Mouse (Mus musculus) adrenal gland, adult (tissue): ENCODE results near the gene Olfr263.
A peak's percentile ranks its signal among the peaks of the same experiment; 100 is the strongest.

Experiments used
- DNase-seq, 2 experiments: peaks; one replicate each; pipeline ENCODE4 v3.0.0; 2022 to 2023; ENCODE audit warnings: low spot score in 1 of 2; ENCODE audit not compliant: inconsistent age in 2 of 2

The Olfr263 gene

GRCm38 (mm10) chr13:21169657-21170430 lies 40.4 kb downstream of the Olfr263 start:
- DNase-seq = peak; percentile 81 to 94

GRCm38 (mm10) chr13:21170431-21171155 lies 41.2 kb downstream of the Olfr263 start:
- peak in 1 of 2 experiments; percentile 29 for DNase-seq

GRCm38 (mm10) chr13:21171156-21171530 lies 41.7 kb downstream of the Olfr263 start:
- peak in 1 of 2 experiments; percentile 51 for DNase-seq

- DNase-seq = peak; percentile 32 to 69
Observed at GRCm38 (mm10) chr13:21171600-21172150, 42.2 kb downstream of the Olfr263 start.

- DNase-seq = peak; percentile 71 to 94
Observed at GRCm38 (mm10) chr13:21172241-21173027, 43.0 kb downstream of the Olfr263 start.

GRCm38 (mm10) chr13:21173072-21173471 lies 43.6 kb downstream of the Olfr263 start:
- DNase-seq = peak; percentile 89 to 95

- no peak for DNase-seq
Observed at GRCm38 (mm10) chr13:21176733-21177132, 47.3 kb downstream of the Olfr263 start.

- no peak for DNase-seq
Observed at GRCm38 (mm10) chr13:21177657-21178056, 48.2 kb downstream of the Olfr263 start.

- DNase-seq = no peak
Observed at GRCm38 (mm10) chr13:21178364-21178763, 48.9 kb downstream of the Olfr263 start.

GRCm38 (mm10) chr13:21179367-21179723 lies 49.9 kb downstream of the Olfr263 start, which contains the start of gene Trim27:
Gene Trim27 (plus strand): TSS chr13:21179445.
- DNase-seq = no peak

GRCm38 (mm10) chr13:21179724-21180550 lies 50.5 kb downstream of the Olfr263 start:
- peak; percentile 92 to 99 for DNase-seq

GRCm38 (mm10) chr13:21180551-21181530 lies 51.4 kb downstream of the Olfr263 start:
- peak; percentile 74 to 88 for DNase-seq

GRCm38 (mm10) chr13:21181996-21182395 lies 52.6 kb downstream of the Olfr263 start:
- no peak for DNase-seq

GRCm38 (mm10) chr13:21183066-21183465 lies 53.6 kb downstream of the Olfr263 start:
- DNase-seq = no peak

- DNase-seq = no peak
Observed at GRCm38 (mm10) chr13:21183661-21184060, 54.2 kb downstream of the Olfr263 start.

GRCm38 (mm10) chr13:21185521-21185920 lies 56.1 kb downstream of the Olfr263 start:
- no peak for DNase-seq
